Mouse (Mus musculus) bone marrow, adult 2 months (tissue): ENCODE results near the gene Hist1h3b.

ENCODE experiments used
- CTCF ChIP-seq: fragments of 200-500 bp; IDR thresholded peaks from 2 replicates; pipeline ENCODE4 v1.5.1; 2011; ENCODE audit warnings: low read length, control low read depth; ENCODE audit not compliant: control insufficient read depth, insufficient read depth
- POLR2A ChIP-seq: fragments of 200-500 bp; IDR thresholded peaks from 2 replicates; pipeline ENCODE4 v1.6.1; 2011; ENCODE audit warnings: low read depth, mild to moderate bottlenecking, control low read depth, low read length, borderline replicate concordance; ENCODE audit not compliant: control insufficient read depth

GRCm38 (mm10) chr13:23706771-23707170 lies 45.3 kb upstream of the Hist1h3b start:
- TF ChIP-seq CTCF (no peak), POLR2A (no peak)
